ENCODE assay signal across 16 mouse cellular contexts in genomic region chr7:98937079-98937813, GRCm38 (mm10).
DNase-seq lines count a peak whose midpoint lies in the region; ATAC-seq lines count a peak whose summit lies in the region.
"Had no signal": no experiment of that assay in that cellular context is flagged by ENCODE, and none has a peak within 500 bp of the region (broad histone marks: within the 10 kb centered on the region; RNA-seq: fewer than 3 reads in every experiment).

No protein-coding gene starts in this region.

- no peaks in the 10 kb centered on the region for H3K27me3 ChIP-seq in forebrain, embryonic 13.5 days
- H3K27me3 ChIP-seq in forebrain, embryonic 11.5 days (ENCODE audit: control insufficient read depth, insufficient read depth, low read length), result no peaks in the 10 kb centered on the region
- H3K27me3 ChIP-seq in lung, embryonic 15.5 days, result no peaks in the 10 kb centered on the region
- H3K27me3 ChIP-seq in limb, embryonic 10.5 days (ENCODE audit: low read depth, poor library complexity, severe bottlenecking), result peaks cover 28% of the 10 kb centered on the region
- H3K27me3 ChIP-seq in stomach, embryonic 14.5 days (ENCODE audit: control insufficient read depth, insufficient read depth, low read length), result no peaks in the 10 kb centered on the region
- H3K27me3 ChIP-seq in kidney, embryonic 16.5 days (ENCODE audit: insufficient read depth, low read length), result no peaks in the 10 kb centered on the region
- H3K27me3 ChIP-seq: heart, embryonic 15.5 days had no signal

- 48% methylated on average over 20 of the region's 20 CpGs for WGBS in forebrain, embryonic 13.5 days
- 70% methylated on average over 20 of the region's 20 CpGs for WGBS in forebrain, embryonic 11.5 days
- 63% methylated on average over 20 of the region's 20 CpGs for WGBS in lung, embryonic 15.5 days
- 39% methylated on average over 20 of the region's 20 CpGs for WGBS in limb, embryonic 10.5 days
- WGBS in stomach, embryonic 14.5 days, result 38% methylated on average over 20 of the region's 20 CpGs
- WGBS in kidney, embryonic 16.5 days, result 50% methylated on average over 20 of the region's 20 CpGs

- 0 out of 2 replicates have a peak overlapping the region, but pooled peaks have one; percentile 14 for H3K9ac ChIP-seq in forebrain, embryonic 13.5 days
- no peak overlapping the region for H3K9ac ChIP-seq in forebrain, embryonic 11.5 days (ENCODE audit: low read length)
- H3K9ac ChIP-seq in lung, embryonic 15.5 days, result no peak overlapping the region
- no peak overlapping the region for H3K9ac ChIP-seq in stomach, embryonic 14.5 days (replicated peaks; ENCODE audit: low read depth, low read length)
- no peak overlapping the region for H3K9ac ChIP-seq in kidney, embryonic 16.5 days (replicated peaks; ENCODE audit: low read length)
- H3K9ac ChIP-seq: heart, embryonic 15.5 days had no signal

- ATAC-seq in forebrain, embryonic 13.5 days, result no peak
- ATAC-seq in forebrain, embryonic 11.5 days (replicated peaks; ENCODE audit: low FRiP score), result no peak
- ATAC-seq in lung, embryonic 15.5 days (ENCODE audit: borderline replicate concordance, extremely low read depth, low FRiP score, low TSS enrichment), result no peak
- ATAC-seq in stomach, embryonic 14.5 days (ENCODE audit: insufficient number of reproducible peaks, insufficient read depth, low FRiP score, low read depth), result no peak
- ATAC-seq in kidney, embryonic 16.5 days (ENCODE audit: low FRiP score, low TSS enrichment), result no peak

- no peak overlapping the region for H3K4me2 ChIP-seq in forebrain, embryonic 13.5 days
- no peak overlapping the region for H3K4me2 ChIP-seq in forebrain, embryonic 11.5 days (ENCODE audit: low read depth, low read length, severe bottlenecking)
- no peak overlapping the region for H3K4me2 ChIP-seq in lung, embryonic 15.5 days
- H3K4me2 ChIP-seq in stomach, embryonic 14.5 days (replicated peaks; ENCODE audit: low read depth, low read length), result no peak overlapping the region
- H3K4me2 ChIP-seq in kidney, embryonic 16.5 days (replicated peaks; ENCODE audit: low read depth, low read length), result no peak overlapping the region
- H3K4me2 ChIP-seq: heart, embryonic 15.5 days had no signal

- H3K9me3 ChIP-seq in forebrain, embryonic 13.5 days (replicated peaks), result no peaks in the 10 kb centered on the region
- H3K9me3 ChIP-seq in forebrain, embryonic 11.5 days (ENCODE audit: control insufficient read depth, low read length), result no peaks in the 10 kb centered on the region
- H3K9me3 ChIP-seq in lung, embryonic 15.5 days, result no peaks in the 10 kb centered on the region
- no peaks in the 10 kb centered on the region for H3K9me3 ChIP-seq in limb, embryonic 10.5 days (replicated peaks)
- no peaks in the 10 kb centered on the region for H3K9me3 ChIP-seq in stomach, embryonic 14.5 days (ENCODE audit: control insufficient read depth, low read depth, low read length)
- H3K9me3 ChIP-seq in kidney, embryonic 16.5 days (ENCODE audit: low read length), result no peaks in the 10 kb centered on the region
- H3K9me3 ChIP-seq: heart, embryonic 15.5 days had no signal

- H3K4me3 ChIP-seq in forebrain, embryonic 13.5 days, result no peak overlapping the region
- H3K4me3 ChIP-seq in forebrain, embryonic 11.5 days (ENCODE audit: low read depth, low read length), result no peak overlapping the region
- H3K4me3 ChIP-seq in lung, embryonic 15.5 days, result no peak overlapping the region
- no peak overlapping the region for H3K4me3 ChIP-seq in limb, embryonic 10.5 days
- H3K4me3 ChIP-seq in stomach, embryonic 14.5 days (ENCODE audit: low read depth, low read length), result no peak overlapping the region
- no peak overlapping the region for H3K4me3 ChIP-seq in kidney, embryonic 16.5 days (ENCODE audit: low read length)
- H3K4me3 ChIP-seq: heart, embryonic 15.5 days had no signal

- H3K36me3 ChIP-seq in forebrain, embryonic 13.5 days (ENCODE audit: poor library complexity, severe bottlenecking), result no peaks in the 10 kb centered on the region
- H3K36me3 ChIP-seq in forebrain, embryonic 11.5 days (ENCODE audit: control insufficient read depth, insufficient read depth, low read length), result no peaks in the 10 kb centered on the region
- no peaks in the 10 kb centered on the region for H3K36me3 ChIP-seq in lung, embryonic 15.5 days
- H3K36me3 ChIP-seq in limb, embryonic 10.5 days, result no peaks in the 10 kb centered on the region
- no peaks in the 10 kb centered on the region for H3K36me3 ChIP-seq in stomach, embryonic 14.5 days (ENCODE audit: control insufficient read depth, insufficient read depth, low read length)
- H3K36me3 ChIP-seq in kidney, embryonic 16.5 days (ENCODE audit: insufficient read depth, low read length), result no peaks in the 10 kb centered on the region; the same call in 1 of the 2 replicates
- H3K36me3 ChIP-seq: heart, embryonic 15.5 days had no signal

- peaks cover 14% of the 10 kb centered on the region for H3K4me1 ChIP-seq in forebrain, embryonic 13.5 days
- H3K4me1 ChIP-seq in forebrain, embryonic 11.5 days (replicated peaks; ENCODE audit: control insufficient read depth, insufficient read depth, low read length), result no peaks in the 10 kb centered on the region
- H3K4me1 ChIP-seq in lung, embryonic 15.5 days, result peaks cover 55% of the 10 kb centered on the region
- H3K4me1 ChIP-seq in limb, embryonic 10.5 days, result peaks cover 39% of the 10 kb centered on the region
- H3K4me1 ChIP-seq in stomach, embryonic 14.5 days (ENCODE audit: control insufficient read depth, insufficient read depth, low read length), result peaks cover 20% of the 10 kb centered on the region; the same call in 1 of the 2 replicates
- peaks cover 12% of the 10 kb centered on the region; the same call in 1 of the 2 replicates for H3K4me1 ChIP-seq in kidney, embryonic 16.5 days (ENCODE audit: insufficient read depth, low read length)

- H3K27ac ChIP-seq in forebrain, embryonic 13.5 days, result no peak overlapping the region
- H3K27ac ChIP-seq in forebrain, embryonic 11.5 days (ENCODE audit: low read depth, low read length), result no peak overlapping the region
- peak overlapping the region; percentile 46; the same call in 1 of the 2 replicates for H3K27ac ChIP-seq in lung, embryonic 15.5 days
- peak overlapping the region; percentile 46; the same call in 1 of the 2 replicates for H3K27ac ChIP-seq in limb, embryonic 10.5 days
- H3K27ac ChIP-seq in stomach, embryonic 14.5 days (ENCODE audit: low read length), result peak overlapping the region; percentile 80
- H3K27ac ChIP-seq in kidney, embryonic 16.5 days (ENCODE audit: low read length), result no peak overlapping the region
- H3K27ac ChIP-seq: heart, embryonic 15.5 days had no signal

- no peak for DNase-seq in forebrain, embryonic 11.5 days (ENCODE audit: low spot score)
- DNase-seq in lung, postnatal 4 days, result no peak
- peak; percentile 41 for DNase-seq in limb, embryonic 10.5 days (ENCODE audit: low spot score)
- DNase-seq in right cerebral cortex, postnatal 4 days, result no peak
- DNase-seq: adrenal gland, postnatal 10 days; cerebellum, adult 8-10 months; gastrocnemius, postnatal 10 days; kidney, adult 9 months; lung, adult 2 months; right cerebral cortex, postnatal 25 days; thymus, adult 2 months had no signal

Comparison
In these comparisons a context has a peak if more than half of its experiments do, and no peak if none do; other contexts are left out.
1. H3K27ac ChIP-seq: peak in lung, embryonic 15.5 days (single experiment), limb, embryonic 10.5 days (single experiment) and stomach, embryonic 14.5 days (single experiment); none in forebrain, embryonic 13.5 days (single experiment), forebrain, embryonic 11.5 days (single experiment) and kidney, embryonic 16.5 days (single experiment).